Mouse (Mus musculus) adrenal gland, postnatal 14 days (tissue): Measurements from ENCODE around the gene Nek11. TPM values are rescaled to one million over a fixed set of nuclear protein-coding genes. Genes with fewer than 3 reads are reported as not detected.

ENCODE experiments used
- DNase-seq: peaks from one replicate; pipeline ENCODE4 v3.0.0; 2021; ENCODE audit warnings: mixed read lengths
- total RNA-seq: library from RNA; stranded (reverse); gene quantifications from 2 replicates; pipeline ENCODE4 v1.2.3, GENCODE M21; 2021

Nek11 gene
- total RNA-seq, 1 experiment from 2014 or later, result not detected

DNA sequence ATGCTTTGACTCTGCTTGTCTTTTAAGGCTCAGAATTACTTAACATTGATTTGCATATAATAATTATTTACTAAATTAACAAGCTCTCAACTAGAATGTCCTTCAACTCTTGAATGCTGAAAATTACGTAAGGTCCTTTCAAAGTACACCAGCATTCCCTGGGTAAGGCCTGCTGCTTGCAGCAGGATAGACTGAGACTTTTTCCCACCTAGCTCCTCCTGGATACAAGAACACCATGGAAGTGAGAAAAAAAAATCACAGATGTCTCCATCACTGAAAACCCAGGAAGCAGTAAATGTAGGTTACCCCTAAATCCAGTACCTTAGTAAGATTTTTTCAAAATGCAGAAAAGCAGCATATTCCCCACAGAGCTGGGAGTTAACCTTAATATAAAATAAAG lies 82.6 kb downstream of the Nek11 start:
- no peak for DNase-seq

- DNase-seq, result peak; percentile 35
Measured at GRCm38 (mm10) chr9:105309553-105310281, 85.6 kb downstream of the Nek11 start.

DNA sequence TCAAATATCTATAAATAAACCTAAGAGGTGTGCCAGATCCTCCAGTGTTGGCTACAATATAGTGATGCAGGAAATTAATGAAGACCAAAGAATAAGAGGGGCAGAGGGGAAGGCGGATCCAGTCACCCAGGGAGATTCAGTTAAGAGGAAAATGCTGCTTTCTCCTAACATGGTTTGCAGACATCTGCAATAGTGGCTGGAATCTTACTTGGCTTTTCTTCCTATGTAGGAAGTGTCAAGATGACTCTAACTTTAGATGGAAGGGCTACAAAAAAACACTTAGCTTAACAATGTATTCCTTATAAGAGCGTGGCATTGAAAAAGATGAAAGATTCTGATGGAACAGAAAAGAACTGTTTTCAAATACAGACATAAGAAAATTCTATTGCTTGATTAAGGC lies 89.3 kb downstream of the Nek11 start:
- no peak for DNase-seq

DNA sequence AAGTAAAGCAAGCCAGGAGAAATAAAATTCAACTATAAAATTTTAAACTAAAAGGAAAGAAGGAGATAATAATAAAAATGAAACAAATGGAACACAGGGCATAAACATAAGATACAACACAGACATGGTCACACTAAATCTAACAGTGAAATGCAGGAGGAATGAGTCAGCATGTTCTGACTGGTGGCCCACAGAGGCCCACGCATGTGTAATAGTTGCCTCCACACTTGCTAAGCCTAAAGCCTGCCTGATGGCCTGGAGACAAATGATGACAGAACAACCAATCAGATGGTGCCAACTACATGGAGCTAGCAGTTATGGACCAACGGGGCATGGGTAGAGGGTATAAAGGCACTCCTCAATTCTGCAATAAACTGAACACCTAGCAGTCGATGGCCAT lies 93.1 kb downstream of the Nek11 start:
- DNase-seq, result no peak

DNA sequence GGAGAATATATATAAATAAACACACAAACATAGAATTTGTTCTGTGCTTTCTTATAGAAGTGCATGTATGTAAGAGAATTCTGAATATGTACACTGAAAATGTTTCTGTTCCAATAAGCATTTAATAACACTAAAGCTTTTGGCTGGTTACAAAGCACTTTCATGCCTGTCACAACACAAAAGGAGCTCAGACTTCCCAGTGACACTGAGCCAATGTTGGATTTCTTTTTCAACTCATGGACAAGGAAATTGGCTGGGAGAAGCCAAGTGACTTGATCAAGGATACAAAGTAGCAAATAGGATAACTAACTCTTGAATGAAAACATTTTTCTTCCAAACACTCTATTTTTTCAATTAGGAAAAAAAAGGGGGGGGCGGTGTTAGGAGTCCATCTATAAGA lies 93.9 kb downstream of the Nek11 start:
- DNase-seq, result no peak

DNA sequence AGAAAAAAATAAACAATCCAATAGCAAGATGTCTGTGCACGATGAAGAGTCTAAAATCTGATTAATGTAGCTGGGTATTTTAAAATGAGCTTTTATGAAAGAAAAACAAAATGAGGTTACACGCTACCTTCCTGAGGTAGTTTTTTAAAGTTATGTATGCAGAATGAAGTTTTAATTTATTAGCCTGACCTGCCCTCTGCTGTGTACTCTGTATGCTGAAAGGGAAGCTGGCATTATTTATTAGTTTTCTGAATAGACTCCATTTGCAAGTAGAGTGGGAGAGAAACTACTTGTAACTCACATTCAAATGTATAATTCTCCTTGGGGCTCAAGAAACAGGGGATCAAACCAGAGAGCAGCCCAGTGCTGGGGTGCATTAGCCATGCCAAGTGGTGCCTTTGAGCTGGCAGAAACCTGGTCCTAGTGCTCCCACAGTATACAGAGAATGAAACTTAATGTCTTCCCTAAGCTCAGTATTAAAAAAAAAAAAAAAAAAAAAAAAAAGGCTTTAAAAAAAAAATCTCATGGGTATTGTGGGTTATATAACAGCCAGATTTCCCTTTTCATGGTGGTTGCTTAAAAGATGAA lies 94.5 kb downstream of the Nek11 start:
- no peak for DNase-seq

- no peak for DNase-seq
Measured at GRCm38 (mm10) chr9:105284670-105285069, 110.7 kb downstream of the Nek11 start.

DNA sequence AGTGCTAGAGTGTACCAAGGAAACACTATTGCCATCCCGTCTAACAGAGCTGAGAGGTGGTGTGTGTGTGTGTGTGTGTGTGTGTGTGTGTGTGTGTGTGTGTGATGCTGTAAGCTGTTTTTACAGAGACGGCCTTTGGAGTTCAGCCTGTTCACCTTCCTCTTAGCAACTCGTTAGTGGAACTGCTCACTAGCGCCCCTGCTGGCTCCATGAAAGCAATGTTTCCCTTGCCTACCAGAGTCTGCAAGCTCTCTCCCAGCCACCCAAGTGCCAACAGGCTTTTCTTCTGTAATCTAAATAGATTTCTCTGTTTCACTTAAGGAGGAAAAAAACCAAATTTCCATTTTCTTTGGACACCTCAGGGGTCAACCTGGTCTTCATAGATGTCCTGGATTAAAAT lies 112.6 kb downstream of the Nek11 start:
- peak; percentile 25 for DNase-seq

GRCm38 (mm10) chr9:105274925-105275324 lies 120.4 kb downstream of the Nek11 start:
- no peak for DNase-seq

DNA sequence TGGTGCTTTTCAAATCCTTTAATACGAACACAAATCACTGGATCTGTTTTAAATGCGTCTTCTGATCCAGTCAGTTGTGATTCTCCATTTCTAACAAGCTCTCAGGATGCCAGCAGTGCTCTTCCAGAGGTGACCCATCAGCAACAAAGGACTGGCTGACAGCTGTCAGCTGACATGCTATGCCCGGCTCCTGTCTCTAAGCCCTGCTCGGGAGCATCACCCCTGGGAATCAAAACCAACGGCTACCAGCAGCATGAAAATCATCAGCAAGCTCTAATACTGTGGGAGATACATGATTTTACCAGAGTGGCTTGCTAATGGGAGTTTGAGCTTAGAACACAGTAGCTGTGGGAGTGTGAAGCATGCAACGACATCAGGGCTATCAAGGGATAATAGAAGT lies 121.0 kb downstream of the Nek11 start:
- DNase-seq, result no peak

DNA sequence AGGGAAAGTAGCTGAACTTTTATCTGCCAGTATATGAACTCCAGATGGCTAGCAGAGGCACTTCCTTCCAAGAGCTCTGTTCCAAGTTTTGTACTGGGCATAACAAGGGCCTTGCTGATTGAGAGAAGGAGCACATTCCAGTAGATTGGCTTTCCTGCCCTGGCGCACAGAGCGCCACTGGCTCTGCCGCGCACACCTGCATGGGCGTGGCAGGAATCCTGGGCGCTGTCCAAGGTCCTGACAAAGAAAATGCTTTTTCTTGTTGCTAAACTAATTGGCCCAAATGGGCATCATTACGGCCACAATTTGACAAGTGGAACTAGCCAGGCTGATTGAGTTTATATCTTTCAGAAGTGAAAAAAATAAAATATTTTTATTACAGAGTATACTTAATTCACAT lies 123.1 kb downstream of the Nek11 start:
- peak; percentile 24 for DNase-seq

- DNase-seq, result no peak
Measured at GRCm38 (mm10) chr9:105263140-105263539, 132.2 kb downstream of the Nek11 start.

DNA sequence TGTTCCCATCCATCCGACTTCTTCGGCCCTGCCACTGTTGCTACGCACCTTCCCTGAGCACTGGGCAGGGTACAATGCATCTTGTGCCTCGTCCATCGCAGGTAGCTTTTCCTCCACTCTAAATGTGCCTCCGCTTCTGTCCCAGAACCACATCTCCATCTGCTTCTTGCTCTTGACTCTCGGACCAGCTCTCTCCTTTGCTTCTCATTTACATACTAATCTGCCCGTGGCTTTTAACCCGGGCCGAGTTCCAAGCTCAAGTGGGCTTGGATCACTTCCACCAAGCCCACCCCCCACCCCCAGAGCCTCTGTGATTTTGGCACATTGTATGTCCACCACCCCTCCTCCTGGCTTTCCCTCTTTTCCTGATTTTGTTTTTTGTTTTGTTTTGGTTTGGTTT lies 137.7 kb downstream of the Nek11 start:
- DNase-seq, result no peak

DNA sequence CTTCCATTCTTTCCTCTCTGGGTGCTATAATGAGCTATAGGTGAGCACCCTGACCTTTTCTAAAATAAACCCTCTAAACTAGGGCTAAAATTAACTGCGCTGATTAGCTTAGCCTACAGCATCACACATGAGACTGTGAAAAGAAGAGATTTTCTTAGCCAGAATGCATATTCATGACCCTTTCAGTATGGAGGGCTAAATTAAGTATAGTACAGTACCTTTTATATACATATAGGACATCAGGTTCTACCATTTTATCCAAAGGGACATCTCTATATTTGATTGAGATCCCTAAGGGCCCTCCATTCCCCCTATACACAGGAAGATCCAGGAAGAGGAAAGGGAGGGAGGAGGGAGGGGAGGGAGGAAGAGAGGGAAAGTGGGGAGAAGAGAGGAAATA lies 141.2 kb downstream of the Nek11 start:
- no peak for DNase-seq

DNA sequence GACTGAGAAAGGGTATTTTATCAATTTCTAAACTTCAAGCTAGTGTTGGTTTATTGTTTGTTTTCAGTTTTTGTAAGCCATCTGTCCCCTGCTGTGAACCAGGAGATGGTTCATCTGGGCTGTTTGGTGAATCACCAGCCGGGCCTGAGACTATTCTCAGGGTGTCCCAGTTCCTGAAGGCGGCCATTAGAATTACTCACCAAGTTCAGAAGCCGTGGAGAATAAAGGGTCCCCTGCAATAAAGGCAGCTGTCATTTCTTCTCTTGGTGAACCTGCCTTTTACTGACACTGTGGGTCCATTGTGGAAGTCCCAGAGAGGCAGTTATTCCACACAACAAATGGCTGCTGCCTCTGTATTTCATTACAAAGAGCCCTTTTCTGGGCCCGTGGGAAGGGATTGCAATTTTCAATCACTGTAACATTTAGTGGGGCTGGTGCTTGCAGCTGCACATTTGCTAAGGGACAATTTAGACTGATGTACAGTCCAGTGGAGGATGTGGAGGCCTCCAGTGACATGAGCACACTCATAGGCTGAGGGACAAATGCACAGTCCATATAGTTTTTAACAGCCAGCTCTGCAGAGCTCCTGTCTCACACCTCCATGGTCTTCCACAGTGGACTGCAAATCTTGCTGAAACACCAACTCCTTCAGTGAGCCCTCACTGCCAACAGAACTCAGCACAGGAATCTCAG lies 142.8 kb downstream of the Nek11 start:
- no peak for DNase-seq

DNA sequence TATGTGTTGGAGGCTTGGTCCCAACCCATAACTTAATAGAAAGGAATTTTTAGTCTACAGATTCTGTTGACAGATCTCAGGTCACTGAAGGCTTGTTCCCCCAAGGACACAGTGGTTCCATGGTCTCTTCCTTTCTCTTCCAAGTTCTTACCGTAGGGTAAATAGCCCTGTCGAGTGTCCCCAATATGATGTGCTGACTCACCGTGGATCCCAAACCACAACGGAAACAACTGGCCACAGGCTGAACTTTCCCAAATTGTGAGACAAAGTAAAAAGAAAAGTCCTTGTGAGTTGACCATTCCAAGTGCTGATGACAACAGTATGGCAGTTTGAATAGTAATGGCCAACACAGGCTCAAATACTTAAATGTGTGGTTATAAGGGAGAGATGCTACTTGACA lies 144.1 kb downstream of the Nek11 start:
- no peak for DNase-seq

GRCm38 (mm10) chr9:105244024-105244423 lies 151.3 kb downstream of the Nek11 start:
- peak; percentile 36 for DNase-seq

DNA sequence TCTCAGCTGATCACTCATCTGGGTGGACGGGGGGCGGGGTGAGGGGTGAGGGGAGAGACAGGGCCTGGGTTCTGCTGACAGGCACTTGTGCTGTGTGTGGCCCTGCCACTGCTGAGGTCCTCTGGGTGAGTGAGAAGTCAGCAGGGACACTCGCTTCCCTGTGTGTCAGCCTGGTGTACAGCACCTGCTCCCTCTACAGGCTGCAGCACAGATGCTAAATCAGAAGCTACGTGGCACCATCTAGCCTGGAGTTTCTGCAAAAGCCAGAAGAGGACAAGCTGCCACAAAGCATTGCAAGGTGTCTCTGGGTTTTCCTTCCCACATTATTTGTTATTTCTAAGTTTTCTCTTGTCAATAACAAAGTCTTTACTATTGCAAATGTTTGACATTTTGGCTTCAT lies 180.9 kb downstream of the Nek11 start:
- DNase-seq, result no peak

DNA sequence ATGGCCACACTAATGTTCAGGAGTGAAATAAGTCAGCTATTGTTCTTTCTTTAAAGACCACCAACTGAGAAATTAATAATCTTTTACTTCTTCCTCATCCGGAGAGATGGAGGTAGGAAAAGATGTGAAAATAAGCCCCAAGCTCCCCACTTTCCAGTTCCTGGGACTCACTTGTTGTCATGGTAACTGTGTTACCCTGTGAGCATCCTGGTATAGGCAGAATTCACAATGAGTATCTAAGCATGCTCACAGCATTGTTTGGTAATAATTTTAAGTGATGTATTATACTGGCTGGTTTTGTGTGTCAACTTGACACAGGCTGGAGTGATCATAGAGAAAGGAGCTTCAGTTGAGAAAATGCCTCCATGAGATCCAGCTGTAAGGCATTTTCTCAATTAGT lies 195.0 kb downstream of the Nek11 start:
- DNase-seq, result no peak

DNA sequence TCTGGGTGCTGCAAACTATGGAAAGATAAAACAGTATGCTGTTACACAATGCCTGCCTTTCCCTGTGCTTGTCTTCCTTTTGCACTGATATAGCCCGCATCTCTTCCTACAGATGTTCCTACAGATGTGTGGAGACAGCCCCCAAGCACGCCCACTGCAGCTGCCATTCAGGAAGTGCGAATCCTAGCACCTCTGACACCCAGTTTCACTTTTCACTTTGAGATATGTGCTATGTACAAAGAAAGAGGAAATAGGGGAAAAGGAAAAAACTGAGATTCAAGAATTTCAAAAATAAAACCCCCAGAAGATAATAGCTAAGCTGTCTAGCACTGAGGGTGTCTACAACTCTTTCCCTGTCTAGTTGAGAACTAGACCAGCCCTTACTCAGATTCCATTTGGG lies 208.6 kb downstream of the Nek11 start:
- no peak for DNase-seq

DNA sequence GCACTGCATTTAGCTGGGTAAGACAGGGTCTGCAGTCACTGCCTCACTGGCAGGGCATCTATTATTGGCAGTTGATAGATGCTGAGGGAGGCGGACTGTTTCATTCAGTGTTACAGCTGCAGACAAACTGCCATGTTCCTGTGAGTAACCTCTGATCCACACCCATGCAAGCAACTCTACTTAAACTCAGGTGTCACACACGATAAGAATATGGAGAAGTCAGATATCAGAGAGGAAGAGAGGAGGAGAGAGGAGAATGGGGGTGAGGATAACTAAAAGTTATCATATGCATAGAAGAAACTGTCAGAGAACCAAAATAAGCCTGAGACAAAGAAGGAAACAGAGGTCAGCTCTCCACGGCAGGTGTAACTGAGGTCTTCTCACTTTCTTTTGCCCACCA lies 212.9 kb downstream of the Nek11 start:
- DNase-seq, result no peak

- DNase-seq, result no peak
Measured at GRCm38 (mm10) chr9:105144992-105145391, 250.3 kb downstream of the Nek11 start, which contains the start of gene 1700080E11Rik. Gene 1700080E11Rik (minus strand): TSS chr9:105145092.

GRCm38 (mm10) chr9:105139204-105139603 lies 256.1 kb downstream of the Nek11 start:
- DNase-seq, result no peak

DNA sequence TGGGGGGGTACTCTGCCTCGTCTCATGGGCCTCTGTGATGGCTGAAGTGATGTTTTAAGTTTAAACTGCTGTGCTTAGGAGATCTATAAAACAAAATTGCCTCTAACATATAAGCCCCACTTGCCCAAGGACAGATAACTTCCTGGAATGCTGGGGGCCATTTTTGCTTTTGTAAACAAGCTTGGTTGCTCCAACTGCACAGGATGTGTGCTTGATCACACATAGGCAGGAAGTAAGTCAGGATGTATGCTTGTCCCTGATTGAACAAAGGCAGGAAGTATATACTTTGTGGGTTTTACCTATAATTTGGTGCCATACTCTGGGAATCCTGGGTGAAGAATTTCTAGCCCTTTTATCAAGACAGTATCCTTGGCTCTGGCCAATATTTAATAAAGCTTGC lies 258.9 kb downstream of the Nek11 start:
- no peak for DNase-seq
